Mouse (Mus musculus) left cerebral cortex, postnatal 14 days (tissue): ENCODE data around the gene Aqp1. TPM values are rescaled to one million over a fixed set of nuclear protein-coding genes. Genes with fewer than 3 reads are reported as not detected.

Source experiments
- DNase-seq, 2 experiments: peaks; one replicate each; pipeline ENCODE4 v3.0.0; 2021 to 2022; ENCODE audit warnings: low spot score in 2 of 2, mixed read lengths in 1 of 2
- intact Hi-C: fragments of 180-260 bp; cut with DNase I; formaldehyde crosslinking; loops from one replicate; pipeline ENCODE4 v1.15.1; 2025
- microRNA-seq, 2 experiments: library from miRNA; unstranded; fragments of <30 nt; microRNA quantifications; one replicate each; pipeline ENCODE4 v1.2.0; 2022
- total RNA-seq, 2 experiments: library from RNA; stranded (reverse); gene quantifications; 2 replicates each; pipeline ENCODE4 v1.2.3; 2021

Aqp1 gene
- total RNA-seq, 2 experiments from 2014 or later: 2.0 to 2.5 TPM

GRCm38 (mm10) chr6:55392453-55392852, 56.2 kb downstream of the Aqp1 start:
- peak; percentile 61 to 83 for DNase-seq
- intact Hi-C loops: loop anchor here (2.0 to 10.0 kb wide), 2 partner anchors 112 to 562 kb away; no protein-coding TSS in a partner anchor

DNA sequence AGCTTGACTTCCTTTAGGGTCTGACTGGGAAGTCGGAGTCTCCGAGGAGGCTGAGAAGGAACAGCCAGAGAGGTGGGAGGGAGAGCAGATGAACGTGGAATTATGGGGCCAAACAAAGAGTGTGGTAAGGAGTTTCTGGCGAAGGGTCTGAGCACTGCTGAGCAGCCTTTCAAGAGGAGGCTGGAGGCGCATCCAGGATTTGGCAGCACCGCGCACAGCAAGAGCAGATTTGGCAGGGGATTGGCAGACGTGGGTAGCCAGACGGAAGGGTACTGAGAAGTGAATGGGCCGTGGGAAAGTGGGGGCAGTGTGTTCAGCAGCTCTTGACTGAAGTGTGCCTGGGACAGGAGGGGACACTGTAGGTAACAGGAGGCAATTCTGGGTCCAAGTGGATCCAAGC, 58.6 kb downstream of the Aqp1 start:
- intact Hi-C loops: loop anchor here (10.0 kb wide), 1 partner anchor 560 kb away; no protein-coding TSS in a partner anchor
- DNase-seq: peak; percentile 65 to 73

- intact Hi-C loops: loop anchor here (2.0 to 10.0 kb wide), 2 partner anchors 57 to 559 kb away; no protein-coding TSS in a partner anchor
- peak; percentile 53 to 89 for DNase-seq
Measured at GRCm38 (mm10) chr6:55396176-55396575, 59.9 kb downstream of the Aqp1 start.

GRCm38 (mm10) chr6:55396622-55397041, 60.4 kb downstream of the Aqp1 start:
- peak; percentile 83 to 94 for DNase-seq
- intact Hi-C loops: loop anchor here (2.0 to 10.0 kb wide), 2 partner anchors 56 to 558 kb away; no protein-coding TSS in a partner anchor

Small RNA genes within 50 kb of the gene (microRNA-seq; reads per million reads assigned to microRNA genes)
- 0 reads per million in 2 experiments for gene Gm25458

Other genes starting within 250 kb of the Aqp1 start
- 1 to 10 TPM; 2.1 to 3.4 TPM for gene Crhr2, start 203.4 kb upstream of the Aqp1 start, total RNA-seq
- not detected for gene Inmt, start 161.4 kb upstream of the Aqp1 start, total RNA-seq
- 10 to 100 TPM in 1 of 2 experiments, 1 to 10 TPM in 1; 9.6 to 10.7 TPM for gene Mindy4, start 133.0 kb upstream of the Aqp1 start, total RNA-seq
- not detected for gene Ghrhr, start 39.9 kb downstream of the Aqp1 start, total RNA-seq
- gene Adcyap1r1, start 115.5 kb downstream of the Aqp1 start, total RNA-seq: 100 to 1,000 TPM; 113 to 126 TPM